Mouse (Mus musculus): Measurements from ENCODE around the gene Psg17. TPM values are rescaled to one million over a fixed set of nuclear protein-coding genes. Genes with fewer than 3 reads are reported as not detected.

Gene Psg17
- total RNA-seq (2023), result not detected in 2 replicates

GRCm38 (mm10) chr7:18821507-18821906 lies at the start of gene Psg17:
Gene Psg17, minus strand, starts transcription at chr7:18821607.

GRCm38 (mm10) chr7:18871031-18871430 lies 49.6 kb upstream of the Psg17 start, which contains the start of gene Pglyrp1:
Gene Pglyrp1, plus strand, starts transcription at chr7:18871331.

GRCm38 (mm10) chr7:18839865-18840264 lies 18.5 kb upstream of the Psg17 start, which contains the start of gene Mill2:
Gene Mill2, plus strand, starts transcription at chr7:18839966.

GRCm38 (mm10) chr7:18798420-18798819 lies 23.0 kb downstream of the Psg17 start, which contains the start of gene Psg19:
Gene Psg19, minus strand, starts transcription at chr7:18798520.

Other genes starting within 250 kb of the Psg17 start
- not detected in 2 replicates for gene Psg23, start 205.1 kb downstream of the Psg17 start, total RNA-seq (2023)
- not detected in 2 replicates for gene Psg21, start 164.9 kb downstream of the Psg17 start, total RNA-seq (2023)
- not detected in 2 replicates for gene Psg20, start 135.4 kb downstream of the Psg17 start, total RNA-seq (2023)
- gene Psg22, start 103.5 kb downstream of the Psg17 start, total RNA-seq (2023), result not detected in 2 replicates
- not detected in 2 replicates for gene Psg19, start 23.1 kb downstream of the Psg17 start, total RNA-seq (2023)
- gene Mill2, start 18.4 kb upstream of the Psg17 start, total RNA-seq (2023), result not detected in 2 replicates
- 2,075 and 2,383 TPM in 2 replicates for gene Pglyrp1, start 49.7 kb upstream of the Psg17 start, total RNA-seq (2023)
- gene Ccdc61, start 88.8 kb upstream of the Psg17 start, total RNA-seq (2023), result 11.2 and 12.3 TPM in 2 replicates
- not detected in 2 replicates for gene Nova2, start 104.3 kb upstream of the Psg17 start, total RNA-seq (2023)
- not detected in 2 replicates for gene Nanos2, start 165.8 kb upstream of the Psg17 start, total RNA-seq (2023)
- gene Mypop, start 169.6 kb upstream of the Psg17 start, total RNA-seq (2023), result 0.48 TPM in 1 of 2 replicates, not detected in the other
- gene Irf2bp1, start 182.4 kb upstream of the Psg17 start, total RNA-seq (2023), result 11.7 and 14.2 TPM in 2 replicates
- not detected in 2 replicates for gene Foxa3, start 201.9 kb upstream of the Psg17 start, total RNA-seq (2023)
- gene Sympk, start 202.8 kb upstream of the Psg17 start, total RNA-seq (2023), result 48.2 and 50.0 TPM in 2 replicates
- not detected in 2 replicates for gene Rsph6a, start 233.1 kb upstream of the Psg17 start, total RNA-seq (2023)

Measured in neutrophil, adult 65 days (primary cell).